Mouse (Mus musculus) limb, embryonic 12.5 days (tissue): ENCODE data around the gene Cox16. TPM values are rescaled to one million over a fixed set of nuclear protein-coding genes. Genes with fewer than 3 reads are reported as not detected.

Source experiments
- ATAC-seq: fragments of 200-750 bp; cut with Nextera tagmentation; 2 replicates; pipeline ENCODE4 v1.8.0; 2017; ENCODE audit warnings: low read depth, moderate TSS enrichment; ENCODE audit not compliant: insufficient number of reproducible peaks, insufficient read depth, low FRiP score, low TSS enrichment
- H3K27ac ChIP-seq: fragments of 300-500 bp; sonication (generic); 2 replicates; pipeline ENCODE4 v1.5.1; 2016; ENCODE audit warnings: mild to moderate bottlenecking, moderate library complexity
- H3K27me3 ChIP-seq: fragments of 300-500 bp; sonication (generic); 2 replicates; pipeline ENCODE4 v1.6.1; 2016; ENCODE audit warnings: mild to moderate bottlenecking, moderate library complexity
- H3K36me3 ChIP-seq: fragments of 300-500 bp; sonication (generic); 2 replicates; pipeline ENCODE4 v1.6.1; 2016; ENCODE audit warnings: mild to moderate bottlenecking, moderate library complexity
- H3K4me1 ChIP-seq: fragments of 300-500 bp; sonication (generic); replicated peaks from 2 replicates; pipeline ENCODE4 v1.6.1; 2016
- H3K4me2 ChIP-seq: fragments of 300-500 bp; sonication (generic); 2 replicates; pipeline ENCODE4 v1.6.1; 2016; ENCODE audit warnings: mild to moderate bottlenecking, moderate library complexity
- H3K4me3 ChIP-seq: fragments of 300-500 bp; sonication (generic); replicated peaks from 2 replicates; pipeline ENCODE4 v1.5.1; 2016; ENCODE audit warnings: mild to moderate bottlenecking
- H3K9ac ChIP-seq: fragments of 300-500 bp; sonication (generic); replicated peaks from 2 replicates; pipeline ENCODE4 v1.6.1; 2016; ENCODE audit warnings: mild to moderate bottlenecking, moderate library complexity
- H3K9me3 ChIP-seq: fragments of 300-500 bp; sonication (generic); 2 replicates; pipeline ENCODE4 v1.6.1; 2016; ENCODE audit warnings: mild to moderate bottlenecking, moderate library complexity
- WGBS: fragments of 180-500 bp; shearing (Covaris S2); methylation state at CpG from one replicate; pipeline ENCODE4 v1.1.7; 2016; 5-methylcytosine and 5-hydroxymethylcytosine counted together
- polyA plus RNA-seq: library from polyadenylated mRNA; unstranded; fragments of >200 nt; fragmentation: Nextera tagmentation; extraction: Ambion mirVana; gene quantifications from 2 replicates; pipeline ENCODE4 v1.2.1, GENCODE M21; 2016

Cox16 gene
- polyA plus RNA-seq, 1 experiment from 2014 or later, result 132 TPM

DNA sequence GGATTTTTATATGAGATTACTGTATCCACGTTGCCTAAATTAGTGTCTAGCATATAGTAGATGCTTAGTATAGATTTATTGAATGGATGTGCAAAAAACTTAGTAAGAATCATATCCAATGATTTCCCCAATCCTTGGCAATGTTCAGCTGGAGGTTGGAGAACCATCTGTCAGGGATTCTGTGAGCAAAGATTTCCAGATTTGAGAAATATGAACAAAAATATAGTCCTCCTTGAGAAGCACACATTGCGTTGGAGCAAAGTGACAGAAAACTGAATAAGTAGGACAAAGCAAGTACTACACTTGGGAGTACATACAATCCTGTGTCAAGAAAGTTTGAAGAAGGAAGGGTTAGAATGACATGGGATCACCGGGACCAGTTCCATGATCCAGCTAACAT lies 160.8 kb downstream of the Cox16 start:
- WGBS, result 92% methylated on average over 3 of the region's 3 CpGs
- no peak overlapping the region for H3K4me2 ChIP-seq
- ATAC-seq, result no peak
- no peaks in the 10 kb centered on the region for H3K36me3 ChIP-seq
- H3K4me3 ChIP-seq, result no peak overlapping the region
- H3K27me3 ChIP-seq, result no peaks in the 10 kb centered on the region
- H3K27ac ChIP-seq, result no peak overlapping the region
- H3K4me1 ChIP-seq, result peaks cover 3% of the 10 kb centered on the region; the same call in 1 of the 2 replicates
- H3K9ac ChIP-seq, result no peak overlapping the region
- no peaks in the 10 kb centered on the region for H3K9me3 ChIP-seq

DNA sequence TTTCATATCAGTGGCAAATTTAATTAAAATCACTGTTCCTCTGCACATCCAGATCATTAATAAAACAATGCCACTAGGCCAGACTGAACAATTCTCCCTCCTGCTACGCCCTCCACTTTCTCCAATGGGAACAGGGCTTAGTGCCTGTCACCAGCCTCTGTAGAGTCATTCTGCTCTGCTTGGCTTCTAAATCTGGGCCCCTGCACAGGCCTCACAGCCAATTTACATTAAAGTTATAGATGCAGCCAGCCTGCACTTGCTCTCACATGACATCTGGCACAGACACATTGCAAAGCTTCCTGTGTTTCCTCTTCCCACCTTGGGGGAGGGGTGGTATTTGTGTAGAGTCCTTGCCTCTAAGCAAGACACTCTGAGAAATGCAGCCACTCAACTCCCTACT lies 163.9 kb downstream of the Cox16 start:
- Histone ChIP-seq H3K9ac (no peak overlapping the region), H3K4me2 (no peak overlapping the region), H3K4me1 (peaks cover 3% of the 10 kb centered on the region; the same call in 1 of the 2 replicates), H3K27ac (no peak overlapping the region), H3K36me3 (no peaks in the 10 kb centered on the region), H3K27me3 (no peaks in the 10 kb centered on the region), H3K9me3 (no peaks in the 10 kb centered on the region), H3K4me3 (no peak overlapping the region)
- WGBS, result 86% methylated on average over 1 of the region's 1 CpGs
- ATAC-seq, result no peak

DNA sequence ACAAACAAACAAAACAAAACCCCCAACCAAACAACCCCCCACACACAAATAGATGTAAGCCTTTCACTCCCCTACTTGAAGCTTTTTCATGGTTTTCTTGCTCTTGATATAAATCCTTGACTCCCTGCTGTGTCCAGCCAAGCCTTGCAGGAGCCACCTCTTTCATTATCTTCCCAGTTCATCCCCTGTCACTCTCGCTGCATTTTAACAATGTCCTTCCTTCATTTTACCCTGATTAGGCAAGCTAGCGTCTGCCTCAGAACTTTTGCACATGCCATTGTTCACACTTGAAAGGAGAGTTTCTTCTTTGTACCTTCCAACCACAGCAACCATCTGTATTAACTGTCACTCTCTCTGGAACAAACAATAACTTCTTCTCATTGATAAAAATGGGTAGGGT lies 167.1 kb downstream of the Cox16 start:
- WGBS, result 55% methylated on average over 2 of the region's 2 CpGs
- no peak overlapping the region for H3K27ac ChIP-seq
- no peaks in the 10 kb centered on the region for H3K9me3 ChIP-seq
- no peaks in the 10 kb centered on the region for H3K27me3 ChIP-seq
- H3K9ac ChIP-seq, result no peak overlapping the region
- H3K4me3 ChIP-seq, result no peak overlapping the region
- H3K4me2 ChIP-seq, result no peak overlapping the region
- peaks cover 3% of the 10 kb centered on the region; the same call in 1 of the 2 replicates for H3K4me1 ChIP-seq
- ATAC-seq, result no peak
- H3K36me3 ChIP-seq, result no peaks in the 10 kb centered on the region

DNA sequence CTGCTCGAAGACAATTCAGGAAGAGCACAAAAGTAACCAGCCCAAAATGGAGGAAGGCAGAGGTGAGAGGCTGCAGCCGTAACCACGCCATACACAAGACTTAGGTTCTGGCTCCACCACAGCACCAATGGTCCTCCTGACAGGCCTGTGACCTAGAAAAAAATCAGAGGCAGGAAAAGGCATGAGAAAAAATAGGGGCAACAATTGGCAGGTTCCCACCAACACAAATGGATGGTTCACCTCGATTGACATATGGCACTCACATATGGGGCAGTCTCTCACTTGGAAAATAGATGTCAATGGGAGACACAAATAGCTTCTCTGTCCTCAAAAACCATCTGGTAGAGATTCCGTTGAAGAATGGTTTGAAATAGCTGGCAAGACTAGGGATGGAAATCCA lies 169.0 kb downstream of the Cox16 start:
- ATAC-seq, result no peak
- Histone ChIP-seq H3K9me3 (no peaks in the 10 kb centered on the region), H3K4me1 (peaks cover 1% of the 10 kb centered on the region; the same call in 1 of the 2 replicates), H3K36me3 (no peaks in the 10 kb centered on the region), H3K27me3 (no peaks in the 10 kb centered on the region), H3K9ac (no peak overlapping the region), H3K4me2 (no peak overlapping the region), H3K4me3 (no peak overlapping the region), H3K27ac (no peak overlapping the region)
- 83% methylated on average over 5 of the region's 5 CpGs for WGBS

Other genes with a start within 250 kb of the Cox16 start
- gene Slc8a3, start 151.9 kb downstream of the Cox16 start, polyA plus RNA-seq, result 0.50 and 0.99 TPM in 2 replicates
- 0.17 and 0.26 TPM in 2 replicates for gene Gm4787, start 105.7 kb downstream of the Cox16 start, polyA plus RNA-seq
- gene Adam4, start 63.2 kb downstream of the Cox16 start, polyA plus RNA-seq, result 0.44 and 0.49 TPM in 2 replicates
- 26.3 and 26.7 TPM in 2 replicates for gene Gm20498, start 47.8 kb upstream of the Cox16 start, polyA plus RNA-seq
- gene Synj2bp, start 47.8 kb upstream of the Cox16 start, polyA plus RNA-seq, result 35.6 and 39.5 TPM in 2 replicates
- 0.60 and 0.64 TPM in 2 replicates for gene Adam21, start 83.3 kb upstream of the Cox16 start, polyA plus RNA-seq
- gene Med6, start 109.9 kb upstream of the Cox16 start, polyA plus RNA-seq, result 87.2 and 91.8 TPM in 2 replicates
- 0.84 and 0.91 TPM in 2 replicates for gene Ttc9, start 146.1 kb upstream of the Cox16 start, polyA plus RNA-seq